Mouse (Mus musculus) kidney, postnatal 14 days (tissue): ENCODE data around the gene Gm28635.

ENCODE experiments used
- DNase-seq: peaks from one replicate; pipeline ENCODE4 v3.0.0; 2022; ENCODE audit warnings: mixed read lengths

Gene Gm28635

GRCm38 (mm10) chr2:84677968-84678880 lies at the start of gene Gm28635, which contains the start of gene Med19:
Gene Gm28635, minus strand, starts transcription at chr2:84678041.
Gene Med19, plus strand, starts transcription at chr2:84678402.
- DNase-seq: peak; percentile 97

- DNase-seq: peak; percentile 98
These were observed 49.5 kb upstream of the Gm28635 start, which contains the start of gene Clp1 for GRCm38 (mm10) chr2:84727172-84727858. Gene Clp1, minus strand, starts transcription at chr2:84727350.

- no peak for DNase-seq
These were observed 48.9 kb upstream of the Gm28635 start for GRCm38 (mm10) chr2:84726716-84727115.

- no peak for DNase-seq
These were observed 47.9 kb upstream of the Gm28635 start for GRCm38 (mm10) chr2:84725770-84726169.

- DNase-seq: no peak
These were observed 46.0 kb upstream of the Gm28635 start for GRCm38 (mm10) chr2:84723856-84724255.

- no peak for DNase-seq
These were observed 43.3 kb upstream of the Gm28635 start for GRCm38 (mm10) chr2:84721182-84721581.

GRCm38 (mm10) chr2:84720718-84721117 lies 42.9 kb upstream of the Gm28635 start:
- DNase-seq: no peak

GRCm38 (mm10) chr2:84717357-84717756 lies 39.5 kb upstream of the Gm28635 start:
- DNase-seq: no peak

GRCm38 (mm10) chr2:84716423-84717355 lies 38.8 kb upstream of the Gm28635 start:
- DNase-seq: no peak

- DNase-seq: peak; percentile 93
These were observed 37.9 kb upstream of the Gm28635 start for GRCm38 (mm10) chr2:84715562-84716361.

- peak; percentile 99 for DNase-seq
These were observed 37.1 kb upstream of the Gm28635 start, which contains the start of gene Zdhhc5 for GRCm38 (mm10) chr2:84714811-84715561. Gene Zdhhc5, minus strand, starts transcription at chr2:84715180.

- DNase-seq: no peak
These were observed 36.6 kb upstream of the Gm28635 start for GRCm38 (mm10) chr2:84714422-84714810.

GRCm38 (mm10) chr2:84711898-84712297 lies 34.1 kb upstream of the Gm28635 start:
- no peak for DNase-seq

GRCm38 (mm10) chr2:84707523-84707922 lies 29.7 kb upstream of the Gm28635 start:
- DNase-seq: no peak

GRCm38 (mm10) chr2:84705295-84705694 lies 27.5 kb upstream of the Gm28635 start:
- no peak for DNase-seq

GRCm38 (mm10) chr2:84704329-84704728 lies 26.5 kb upstream of the Gm28635 start:
- no peak for DNase-seq

- no peak for DNase-seq
These were observed 25.7 kb upstream of the Gm28635 start for GRCm38 (mm10) chr2:84703497-84703896.

GRCm38 (mm10) chr2:84695007-84695695 lies 17.3 kb upstream of the Gm28635 start:
- no peak for DNase-seq

- DNase-seq: no peak
These were observed 12.2 kb upstream of the Gm28635 start for GRCm38 (mm10) chr2:84690050-84690449.
